Mouse (Mus musculus) brain, embryonic 18.5 days (tissue): ENCODE data around the gene Anp32e.

ENCODE experiments used
- DNase-seq: peaks from one replicate; pipeline ENCODE4 v3.0.0-alpha.2; 2012; ENCODE audit warnings: low read depth, low spot score

The Anp32e gene

GRCm38 (mm10) chr3:95995802-95996428 is 66.9 kb downstream of the Anp32e start, which contains the start of gene Plekho1:
Plekho1 (minus strand) TSS chr3:95996001.
- no peak for DNase-seq

DNA sequence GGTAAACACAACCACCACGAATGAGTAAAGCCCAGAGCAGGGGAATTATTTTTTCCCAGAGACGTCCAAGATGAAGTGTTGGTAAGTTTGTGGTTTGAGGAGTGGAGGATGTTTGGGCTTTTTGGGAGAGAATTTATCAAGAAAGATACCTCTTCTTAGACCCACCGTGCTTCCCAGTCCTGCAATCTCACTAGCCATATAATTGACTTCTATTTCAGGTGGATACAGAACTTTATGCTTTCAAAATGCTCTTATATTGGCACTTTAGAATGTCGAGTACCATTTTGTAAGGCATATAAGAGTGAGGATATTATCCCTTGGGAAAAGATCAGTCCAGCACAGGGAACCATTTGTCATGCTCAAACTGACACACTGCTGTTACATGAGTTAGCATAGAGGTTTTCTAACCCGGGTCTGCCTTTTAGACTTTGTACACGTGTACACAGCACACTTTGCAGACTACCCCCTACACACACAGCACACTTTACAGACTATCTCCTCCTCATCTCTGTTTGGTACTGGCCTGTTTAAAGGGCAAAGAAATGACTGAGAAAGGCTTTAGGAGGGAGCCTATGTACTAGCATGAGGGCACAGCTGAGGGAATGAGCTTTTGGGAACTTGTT is 67.5 kb downstream of the Anp32e start:
- DNase-seq: no peak
